Comparison of ENCODE assay signal across 25 mouse cellular contexts in genomic region chr11:72990688-72991087, GRCm38 (mm10). TPM values are rescaled to one million over a fixed set of nuclear protein-coding genes. Genes with fewer than 3 reads are reported as not detected.
DNase-seq lines count a peak whose midpoint lies in the region; ATAC-seq and TF ChIP-seq lines count a peak whose summit lies in the region.
"Had no signal": no experiment of that assay in that cellular context is flagged by ENCODE, and none has a peak within 500 bp of the region (broad histone marks: within the 10 kb centered on the region; RNA-seq: fewer than 3 reads in every experiment).

No protein-coding gene starts in this region.

- no peaks in the 10 kb centered on the region for H3K9me3 ChIP-seq in kidney, embryonic 14.5 days (ENCODE audit: control insufficient read depth, low read length)
- H3K9me3 ChIP-seq: forebrain, embryonic 10.5 days; forebrain, embryonic 13.5 days; heart, embryonic 12.5 days; heart, embryonic 15.5 days; hindbrain, embryonic 10.5 days; hindbrain, embryonic 13.5 days had no signal

- H3K4me3 ChIP-seq in kidney, adult 2 months (ENCODE audit: insufficient read depth, low read depth, low read length): no peak overlapping the region
- no peak overlapping the region for H3K4me3 ChIP-seq in kidney, embryonic 14.5 days (ENCODE audit: low read length)
- H3K4me3 ChIP-seq: forebrain, embryonic 10.5 days; forebrain, embryonic 13.5 days; heart, adult 2 months; heart, embryonic 12.5 days; heart, embryonic 15.5 days; hindbrain, embryonic 10.5 days; hindbrain, embryonic 13.5 days had no signal

- peak; percentile 14 for DNase-seq in kidney, adult 2 months
- peak; percentile 41 for DNase-seq in kidney, postnatal 14 days
- no peak for DNase-seq in kidney, adult 18-20 months
- peak; percentile 56 for DNase-seq in urinary bladder, postnatal 14 days (ENCODE audit: low spot score)
- DNase-seq in urinary bladder, adult 2 months (ENCODE audit: low spot score): no peak
- DNase-seq: adrenal gland, adult 2 months; adrenal gland, postnatal 36 days; cerebellum, adult 18-20 months; cerebellum, adult 9-10 months; cerebellum, postnatal 14 days; gastrocnemius, postnatal 10 days; gastrocnemius, postnatal 36 days; heart, adult 2 months; heart, postnatal 10 days; heart, postnatal 36 days had no signal

- H3K27me3 ChIP-seq in kidney, adult 2 months (replicated peaks; ENCODE audit: control insufficient read depth, insufficient read depth, low read length): no peaks in the 10 kb centered on the region
- H3K27me3 ChIP-seq in kidney, embryonic 14.5 days (ENCODE audit: control insufficient read depth, insufficient read depth, low read length): no peaks in the 10 kb centered on the region
- H3K27me3 ChIP-seq: forebrain, embryonic 13.5 days; heart, embryonic 12.5 days; heart, embryonic 15.5 days; hindbrain, embryonic 13.5 days had no signal

- no peak for TF ChIP-seq POLR2A in kidney, adult 2 months (IDR thresholded peaks at IDR 0.05; ENCODE audit: low read depth, low read length)

- H3K36me3 ChIP-seq in kidney, adult 2 months (ENCODE audit: control insufficient read depth, insufficient read depth, low read length): no peaks in the 10 kb centered on the region
- H3K36me3 ChIP-seq in kidney, embryonic 14.5 days (ENCODE audit: control insufficient read depth, insufficient read depth, low read length): no peaks in the 10 kb centered on the region
- H3K36me3 ChIP-seq: forebrain, embryonic 10.5 days; heart, embryonic 12.5 days; heart, embryonic 15.5 days; hindbrain, embryonic 10.5 days; hindbrain, embryonic 13.5 days had no signal

- H3K4me1 ChIP-seq in kidney, adult 2 months (ENCODE audit: control insufficient read depth, insufficient read depth, low read length): no peaks in the 10 kb centered on the region
- peaks cover 14% of the 10 kb centered on the region for H3K4me1 ChIP-seq in kidney, embryonic 14.5 days (ENCODE audit: control insufficient read depth, insufficient read depth, low read length)
- H3K4me1 ChIP-seq: forebrain, embryonic 13.5 days; hindbrain, embryonic 13.5 days had no signal

- H3K27ac ChIP-seq in kidney, adult 2 months (ENCODE audit: insufficient read depth, low read depth, low read length): no peak overlapping the region
- H3K27ac ChIP-seq in kidney, embryonic 14.5 days (ENCODE audit: low read depth, low read length): no peak overlapping the region
- H3K27ac ChIP-seq: forebrain, embryonic 10.5 days; forebrain, embryonic 13.5 days; heart, adult 2 months; heart, embryonic 15.5 days; hindbrain, embryonic 10.5 days; hindbrain, embryonic 13.5 days had no signal

- TF ChIP-seq CTCF in kidney, adult 2 months (conservative IDR thresholded peaks at IDR 0.05; ENCODE audit: insufficient read depth, insufficient read length, low read depth, low read length): no peak

- 80% methylated on average over 9 of the region's 9 CpGs for WGBS in kidney, adult 2 months
- 59% methylated on average over 9 of the region's 9 CpGs for WGBS in kidney, embryonic 14.5 days

- H3K4me2 ChIP-seq in kidney, embryonic 14.5 days (replicated peaks; ENCODE audit: low read depth, low read length): no peak overlapping the region
- H3K4me2 ChIP-seq: forebrain, embryonic 13.5 days; heart, embryonic 12.5 days; heart, embryonic 15.5 days; hindbrain, embryonic 13.5 days had no signal

- ATAC-seq in kidney, embryonic 14.5 days (ENCODE audit: low FRiP score, low TSS enrichment): no peak
- ATAC-seq: CD4-positive, CD25-positive, alpha-beta regulatory T cell, adult 4 months; forebrain, embryonic 13.5 days; forebrain, embryonic 16.5 days; hindbrain, embryonic 16.5 days had no signal

- H3K9ac ChIP-seq in kidney, embryonic 14.5 days (ENCODE audit: low read depth, low read length): no peak overlapping the region
- H3K9ac ChIP-seq: forebrain, embryonic 13.5 days; heart, embryonic 12.5 days; heart, embryonic 15.5 days; hindbrain, embryonic 13.5 days had no signal

RNA-seq across cellular contexts. Expression of gene P2rx1, which starts 8.2 kb away (rescaled TPM):
- 4.8 and 6.3 TPM in 2 replicates for polyA plus RNA-seq in kidney, adult 2 months (2012; rRNA removed)
- 0.61 and 0.76 TPM in 2 replicates for polyA plus RNA-seq in kidney, embryonic 14.5 days (2014; fragmentation: Nextera tagmentation; extraction: Ambion mirVana)
- 542 and 648 TPM in 2 replicates for polyA plus RNA-seq in urinary bladder, adult 2 months (2012; rRNA removed)

RNA-seq across cellular contexts. Expression of gene Camkk1, which starts 28.1 kb away (rescaled TPM):
- 1.0 and 1.1 TPM in 2 replicates for polyA plus RNA-seq in kidney, adult 2 months (2012; rRNA removed)
- polyA plus RNA-seq in kidney, embryonic 14.5 days (2014; fragmentation: Nextera tagmentation; extraction: Ambion mirVana): 2.2 and 2.8 TPM in 2 replicates
- 69.6 and 83.9 TPM in 2 replicates for polyA plus RNA-seq in urinary bladder, adult 2 months (2012; rRNA removed)

RNA-seq across cellular contexts. Expression of gene Atp2a3, which starts 29.7 kb away (rescaled TPM):
- 24.3 and 28.7 TPM in 2 replicates for polyA plus RNA-seq in kidney, adult 2 months (2012; rRNA removed)
- polyA plus RNA-seq in kidney, embryonic 14.5 days (2014; fragmentation: Nextera tagmentation; extraction: Ambion mirVana): 1.3 and 2.2 TPM in 2 replicates
- 24.7 and 35.1 TPM in 2 replicates for polyA plus RNA-seq in urinary bladder, adult 2 months (2012; rRNA removed)

RNA-seq across cellular contexts. Expression of gene Ncbp3, which starts 56.9 kb away (rescaled TPM):
- 2.2 and 2.9 TPM in 2 replicates for polyA plus RNA-seq in kidney, adult 2 months (2012; rRNA removed)
- polyA plus RNA-seq in kidney, embryonic 14.5 days (2014; fragmentation: Nextera tagmentation; extraction: Ambion mirVana): 8.7 and 12.9 TPM in 2 replicates
- polyA plus RNA-seq in urinary bladder, adult 2 months (2012; rRNA removed): 3.7 and 4.6 TPM in 2 replicates

Comparison
In these comparisons a context has a peak if more than half of its experiments do, and no peak if none do; other contexts are left out.
1. DNase-seq: peak in kidney, adult 2 months (single experiment), kidney, postnatal 14 days (single experiment) and urinary bladder, postnatal 14 days (single experiment); none in kidney, adult 18-20 months (single experiment) and urinary bladder, adult 2 months (single experiment).
2. RNA of gene P2rx1, which starts 8.2 kb away (polyA plus RNA-seq): 542 to 648 TPM in urinary bladder, adult 2 months; 4.8 to 6.3 TPM in kidney, adult 2 months and 0.61 to 0.76 TPM in kidney, embryonic 14.5 days; every median in the first group is over 10 times any median in the second.
3. RNA of gene Camkk1, which starts 28.1 kb away (polyA plus RNA-seq): 69.6 to 83.9 TPM in urinary bladder, adult 2 months; 2.2 to 2.8 TPM in kidney, embryonic 14.5 days and 1.0 to 1.1 TPM in kidney, adult 2 months; every median in the first group is over 10 times any median in the second.